Mouse (Mus musculus) thymus, adult 2 months (tissue): ENCODE measurements around the gene Kif17.

Source experiments
- CTCF ChIP-seq: fragments of 200-500 bp; IDR thresholded peaks from 2 replicates; pipeline ENCODE4 v1.5.1; 2012; ENCODE audit warnings: mild to moderate bottlenecking, control low read depth, low read length, moderate library complexity, borderline replicate concordance; ENCODE audit not compliant: control insufficient read depth, poor library complexity, insufficient read depth; ENCODE audit errors: extremely low read depth
- POLR2A ChIP-seq: fragments of 200-500 bp; IDR thresholded peaks from 2 replicates; pipeline ENCODE4 v1.6.1; 2012; ENCODE audit warnings: mild to moderate bottlenecking, low read length, control low read depth, moderate library complexity; ENCODE audit not compliant: control insufficient read depth, poor library complexity, insufficient read depth; ENCODE audit errors: extremely low read depth

DNA sequence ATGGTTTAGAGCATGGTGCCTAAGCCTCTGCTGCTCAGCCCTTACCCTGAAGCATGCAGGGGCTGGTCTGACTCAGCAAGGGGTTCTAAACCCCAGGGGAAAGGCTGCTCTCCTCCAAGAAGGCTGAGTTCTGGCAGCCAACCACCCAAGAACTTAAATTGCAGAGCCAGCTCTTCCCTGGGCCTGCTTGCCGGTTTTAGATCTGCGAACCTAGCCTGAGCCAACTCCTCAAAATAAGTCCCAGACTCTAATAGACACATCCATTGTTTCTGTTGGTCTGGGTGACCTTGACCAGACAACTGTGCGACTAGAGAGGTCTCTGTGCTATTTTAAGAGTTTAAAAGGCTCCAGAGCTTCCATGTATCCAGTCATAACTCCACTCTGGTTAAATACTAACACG lies 73.5 kb downstream of the Kif17 start:
- no peak for TF ChIP-seq POLR2A
- no peak for TF ChIP-seq CTCF
